Mouse (Mus musculus): ENCODE measurements at regions not wholly inside any gene's neighbourhood (a gene's known extent, or its start where the extent isn't known, plus 50 kb on each side); places are given as distances from the start of the nearest gene placed in this dataset.
"Not testable (repeated sequence)": the region's sequence is repeated elsewhere in the genome, so short reads cannot be mapped to it uniquely, and the experiment has no call there.

GRCm38 (mm10) chr4:143055371-143055770 is 157.4 kb downstream of the Prdm2 start:
- no peak for DNase-seq (ENCODE audit: low read depth, low spot score)

GRCm38 (mm10) chr4:143053029-143053428 is 159.8 kb downstream of the Prdm2 start:
- DNase-seq (ENCODE audit: low read depth, low spot score): no peak

- no peak for DNase-seq (ENCODE audit: low read depth, low spot score)
Observed at GRCm38 (mm10) chr4:143051205-143051604, 161.6 kb downstream of the Prdm2 start.

GRCm38 (mm10) chr4:143045245-143045644 is 167.6 kb downstream of the Prdm2 start:
- DNase-seq (ENCODE audit: low read depth, low spot score): peak; percentile 23

DNA sequence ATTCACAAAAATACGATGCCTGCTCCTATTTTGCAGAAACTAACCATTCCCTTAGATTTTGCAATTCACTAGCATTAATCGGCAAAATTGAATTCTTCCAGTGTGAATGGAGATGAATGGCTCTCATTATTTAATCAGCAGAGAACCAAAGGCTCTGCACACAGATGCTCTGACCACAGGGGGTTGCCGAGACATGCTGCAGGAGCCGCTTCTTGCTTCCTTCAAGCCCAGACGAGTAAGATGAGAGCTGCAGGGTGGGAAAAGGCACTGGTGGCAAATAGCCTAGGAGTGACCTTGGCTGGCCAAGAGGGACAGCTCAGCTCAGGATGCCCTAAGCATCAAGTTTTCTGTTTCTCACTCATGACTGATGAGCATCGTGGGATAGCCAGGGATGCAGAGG is 170.0 kb downstream of the Prdm2 start:
- DNase-seq (ENCODE audit: low read depth, low spot score): no peak

DNA sequence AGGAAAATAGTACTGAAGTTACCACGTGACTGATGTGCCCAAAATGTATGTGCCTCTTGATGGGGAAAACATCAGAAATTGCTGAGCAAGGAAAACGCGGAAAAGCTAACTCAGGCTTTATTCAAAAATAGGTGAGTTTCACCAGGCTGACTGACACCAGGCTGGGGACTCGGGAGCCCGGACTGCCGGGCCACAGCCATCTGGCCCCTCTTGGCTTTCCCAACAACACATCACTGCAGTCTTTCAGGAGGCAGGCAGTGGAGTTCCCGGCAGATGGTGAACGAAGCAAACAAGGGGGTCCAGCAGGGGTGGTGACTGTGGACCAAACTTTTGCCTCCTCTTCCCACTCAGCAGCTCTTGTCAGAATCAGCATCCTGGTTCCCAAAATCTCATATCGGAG is 174.2 kb downstream of the Prdm2 start:
- DNase-seq (ENCODE audit: low read depth, low spot score): no peak

DNA sequence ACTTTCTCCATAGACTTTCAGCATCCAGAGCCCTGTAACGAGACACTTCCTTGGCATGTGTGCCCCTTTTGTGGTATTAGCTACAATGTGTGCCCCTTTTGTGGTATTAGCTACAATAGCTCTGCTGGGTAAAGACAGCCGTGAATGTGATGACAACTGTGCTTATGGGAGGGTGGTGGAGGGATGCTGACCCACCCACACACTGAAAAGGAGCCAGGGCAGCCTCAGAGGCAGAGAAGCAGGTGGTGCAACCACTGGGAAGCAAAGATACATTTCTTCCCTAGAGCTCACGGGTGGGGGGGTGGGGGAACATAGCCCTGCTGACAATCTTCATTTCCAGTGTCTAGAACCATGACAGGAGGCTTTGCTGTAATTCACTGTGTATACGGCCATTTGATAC is 176.1 kb downstream of the Prdm2 start:
- DNase-seq (ENCODE audit: low read depth, low spot score): no peak

- DNase-seq (ENCODE audit: low read depth, low spot score): not testable (repeated sequence)
Observed at GRCm38 (mm10) chr4:143035089-143035488, 177.7 kb downstream of the Prdm2 start.

- not testable (repeated sequence) for DNase-seq (ENCODE audit: low read depth, low spot score)
Observed at GRCm38 (mm10) chr4:143034324-143034723, 178.5 kb downstream of the Prdm2 start.

- not testable (repeated sequence) for DNase-seq (ENCODE audit: low read depth, low spot score)
Observed at GRCm38 (mm10) chr4:143029813-143030212, 183.0 kb downstream of the Prdm2 start.

GRCm38 (mm10) chr4:143027292-143027691 is 185.5 kb downstream of the Prdm2 start:
- peak; percentile 54 for DNase-seq (ENCODE audit: low read depth, low spot score)

- peak; percentile 65 for DNase-seq (ENCODE audit: low read depth, low spot score)
Observed at GRCm38 (mm10) chr4:143021242-143021881, 191.4 kb downstream of the Prdm2 start.

DNA sequence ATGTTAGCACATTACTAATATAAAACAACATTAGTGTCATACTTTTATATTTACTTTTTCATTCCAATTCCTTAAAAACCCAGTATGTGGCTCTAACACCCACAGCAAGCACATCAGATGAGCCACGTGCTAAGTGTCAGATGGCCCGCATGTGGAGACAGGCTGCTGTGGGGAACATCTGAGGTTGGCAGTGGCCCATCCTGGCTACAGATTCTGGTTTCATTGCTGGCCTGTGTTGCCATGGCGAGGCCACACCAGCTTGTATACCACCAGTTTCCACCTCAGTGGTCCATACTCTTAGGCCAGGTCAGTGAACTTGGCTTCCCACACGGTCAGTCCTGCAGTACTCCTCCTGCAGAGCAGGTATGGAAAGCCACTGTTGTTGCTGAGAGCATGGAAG is 192.1 kb downstream of the Prdm2 start:
- no peak for DNase-seq (ENCODE audit: low read depth, low spot score)

GRCm38 (mm10) chr4:143012900-143013299 is 199.9 kb downstream of the Prdm2 start:
- no peak for DNase-seq (ENCODE audit: low read depth, low spot score)

DNA sequence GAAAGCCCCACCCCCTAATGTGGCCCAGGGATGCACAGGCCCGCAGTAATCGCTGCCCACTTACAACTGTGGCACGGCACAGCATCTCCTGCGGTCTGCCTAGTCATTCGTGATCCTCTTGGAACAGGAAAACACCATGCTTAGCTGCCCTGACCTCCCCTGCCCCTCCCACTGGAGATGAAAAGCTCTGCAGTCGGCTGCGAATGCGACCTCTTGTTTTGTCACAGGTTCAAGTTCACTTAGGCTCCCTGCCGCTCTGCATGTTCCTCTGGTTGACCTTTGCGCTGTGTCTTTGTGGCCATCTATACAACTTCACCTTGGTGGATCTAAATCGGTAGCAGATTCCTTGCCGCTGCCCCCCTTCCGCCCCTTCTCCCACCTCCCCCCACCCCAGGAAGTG is 210.8 kb downstream of the Prdm2 start:
- DNase-seq (ENCODE audit: low read depth, low spot score): no peak

DNA sequence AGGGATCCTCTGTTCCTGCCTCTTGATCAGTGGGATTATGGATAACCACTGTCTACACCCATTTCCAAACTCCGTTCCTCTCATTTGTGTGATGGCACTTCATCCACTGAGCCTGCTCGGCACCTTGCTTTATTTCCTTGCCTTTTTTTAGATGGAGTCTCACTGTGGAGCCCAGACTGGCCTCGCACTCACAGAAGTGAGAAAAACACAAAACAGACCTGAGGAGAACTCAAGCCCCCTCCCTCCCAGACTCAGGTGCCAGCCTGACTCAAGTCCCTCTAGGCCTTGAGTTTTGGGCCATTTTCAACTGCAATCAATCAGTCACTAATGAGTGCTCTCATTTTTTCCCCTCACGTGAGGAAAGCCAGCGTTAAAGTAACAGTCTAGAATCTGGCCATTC is 211.3 kb downstream of the Prdm2 start:
- no peak for DNase-seq (ENCODE audit: low read depth, low spot score)

DNA sequence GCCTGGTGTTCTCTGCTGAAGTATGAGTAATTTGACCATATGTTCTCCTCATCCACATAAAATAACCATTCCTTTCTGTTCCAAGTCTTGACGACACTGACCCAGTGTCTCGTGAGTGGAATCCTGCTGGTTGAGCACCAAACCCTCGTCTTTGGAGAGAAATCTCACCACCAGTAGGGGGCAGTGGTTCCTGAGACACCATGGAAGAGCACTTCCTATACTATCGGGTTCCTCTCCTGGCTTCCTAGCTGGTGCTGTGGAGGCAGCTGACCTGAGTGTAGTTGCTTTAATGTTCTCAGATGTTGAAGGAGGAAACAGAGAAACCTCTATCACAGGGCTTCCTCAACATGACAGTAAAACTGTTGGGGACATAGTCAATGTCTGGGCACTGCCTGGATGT is 216.4 kb downstream of the Prdm2 start:
- DNase-seq (ENCODE audit: low read depth, low spot score): no peak

DNA sequence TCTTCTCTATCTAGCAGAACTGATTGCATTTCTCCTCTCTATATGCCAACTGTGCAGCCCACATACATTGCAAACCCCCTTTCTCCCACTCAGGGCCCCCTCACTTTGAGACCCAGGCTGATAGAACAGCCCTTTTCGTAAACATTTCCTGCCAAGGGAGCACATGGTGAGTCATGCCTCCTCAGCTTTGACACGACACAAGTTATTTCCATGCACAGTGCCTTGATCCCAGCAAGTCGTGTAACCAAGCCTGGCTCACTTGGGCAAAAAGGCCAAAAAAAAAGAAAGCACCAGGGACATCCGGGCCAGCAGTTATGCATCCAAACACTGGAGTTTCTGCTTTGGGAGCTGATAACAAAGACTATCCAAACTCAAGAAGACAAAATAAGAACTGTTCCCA is 221.4 kb downstream of the Prdm2 start:
- no peak for DNase-seq (ENCODE audit: low read depth, low spot score)

GRCm38 (mm10) chr4:142989175-142989574 is 223.6 kb downstream of the Prdm2 start:
- no peak for DNase-seq (ENCODE audit: low read depth, low spot score)

DNA sequence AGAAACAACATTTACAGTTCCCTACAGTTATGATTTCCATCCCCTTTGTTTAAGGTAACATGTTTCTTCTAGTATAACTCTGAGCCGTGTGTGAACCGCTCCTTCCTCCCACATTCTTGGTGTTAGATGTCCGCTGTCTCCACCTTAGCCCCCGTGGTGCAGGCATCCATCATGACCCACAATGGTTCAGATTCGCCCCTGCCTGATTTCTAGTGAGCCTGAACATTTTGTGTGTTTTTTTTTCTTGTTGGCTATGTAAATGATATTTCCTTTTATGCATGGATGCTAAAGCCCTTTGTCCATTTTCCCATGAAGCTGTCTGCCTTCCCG is 229.5 kb downstream of the Prdm2 start:
- no peak for DNase-seq (ENCODE audit: low read depth, low spot score)

- no peak for DNase-seq (ENCODE audit: low read depth, low spot score)
Observed at GRCm38 (mm10) chr4:142982585-142983294, 230.1 kb downstream of the Prdm2 start.

DNA sequence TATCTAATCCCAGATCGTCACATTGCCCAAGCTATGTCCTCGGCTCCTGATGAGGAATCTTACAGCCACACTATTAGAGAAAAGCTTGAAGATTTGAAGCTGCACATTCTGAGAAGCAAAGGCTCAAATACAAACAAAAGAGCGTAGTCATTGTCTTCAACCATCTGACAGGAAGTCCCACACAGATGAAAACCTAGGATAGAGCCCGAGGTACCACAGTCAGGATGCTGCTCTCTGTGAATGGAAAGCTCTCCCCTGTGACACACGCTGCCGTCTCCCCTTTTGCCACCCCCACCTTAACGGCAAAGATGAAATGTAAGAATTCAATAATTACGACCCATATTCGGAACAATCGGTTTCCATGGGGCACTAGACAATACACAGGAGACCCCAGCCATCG is 237.2 kb downstream of the Prdm2 start:
- DNase-seq (ENCODE audit: low read depth, low spot score): no peak

GRCm38 (mm10) chr4:142970040-142970439 is 242.8 kb downstream of the Prdm2 start:
- no peak for DNase-seq (ENCODE audit: low read depth, low spot score)

DNA sequence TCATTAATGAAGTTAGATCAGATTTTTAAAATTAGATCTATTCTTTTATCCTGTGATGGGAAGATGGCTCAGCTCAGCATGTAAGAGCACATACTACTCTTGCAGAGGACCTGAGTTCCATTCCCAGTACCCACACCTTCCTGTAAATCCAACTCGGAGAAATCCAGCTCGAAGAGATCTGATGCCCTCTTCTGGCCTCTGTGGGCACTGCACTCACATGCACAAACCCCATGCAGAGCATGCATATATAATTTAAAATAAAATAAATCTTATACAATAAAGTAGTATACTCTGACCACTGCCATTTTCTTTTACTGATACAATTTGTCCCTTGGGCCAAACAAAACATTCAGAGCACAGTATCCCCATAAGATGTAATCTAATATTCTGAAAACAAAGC is 245.2 kb downstream of the Prdm2 start:
- no peak for DNase-seq (ENCODE audit: low read depth, low spot score)

All from embryo, embryonic 11.5 days (tissue).